Comparison of ENCODE assay signal across 31 mouse cellular contexts in the genomic region with DNA sequence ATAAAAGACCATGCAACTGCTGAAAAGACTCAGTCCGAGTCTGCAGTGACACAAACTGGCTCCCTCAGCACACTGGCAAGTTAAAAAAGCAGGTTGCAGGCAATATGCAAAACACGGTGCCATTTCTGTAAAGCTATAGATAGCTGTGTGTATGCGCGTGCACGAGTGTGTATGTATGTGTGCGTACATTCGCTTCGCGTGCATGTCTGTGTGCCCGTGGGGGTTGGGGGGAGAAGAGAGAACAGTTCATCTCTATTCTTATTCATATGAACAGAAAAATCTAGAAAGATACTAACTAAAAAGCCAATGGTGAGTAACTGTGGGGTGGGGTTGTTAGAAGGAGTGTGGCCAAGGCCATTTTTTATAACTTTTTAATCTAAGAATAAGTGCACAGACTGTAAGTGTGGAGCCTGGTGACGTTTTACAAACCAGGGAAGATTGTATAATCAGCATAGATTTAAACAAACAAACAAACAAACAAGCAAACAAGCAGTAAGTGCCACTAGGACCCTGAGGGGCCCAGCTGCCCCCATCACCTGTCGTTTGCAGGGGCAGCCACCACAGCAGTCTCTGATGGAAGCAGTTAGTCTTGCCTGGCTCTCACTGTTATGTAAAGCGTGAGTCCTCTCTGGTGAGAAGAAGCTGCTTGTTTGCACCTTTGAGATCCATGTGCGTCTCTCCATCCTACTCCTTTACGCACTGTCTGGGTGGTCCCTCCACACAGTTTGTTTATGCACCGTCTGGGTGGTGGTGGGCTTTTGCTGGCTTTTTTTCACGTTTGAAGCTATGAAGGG. TPM values are rescaled to one million over a fixed set of nuclear protein-coding genes. Genes with fewer than 3 reads are reported as not detected.
"Had no signal": no experiment of that assay in that cellular context is flagged by ENCODE, and none has a peak within 500 bp of the region (broad histone marks: within the 10 kb centered on the region; RNA-seq: fewer than 3 reads in every experiment).

No protein-coding gene starts in this region.

- ATAC-seq: liver, embryonic 12.5 days; midbrain, embryonic 13.5 days; midbrain, embryonic 16.5 days had no signal

- H3K27me3 ChIP-seq: liver, embryonic 12.5 days; liver, embryonic 15.5 days; lung, embryonic 15.5 days; midbrain, embryonic 13.5 days; neural tube, embryonic 13.5 days had no signal

- H3K4me2 ChIP-seq: limb, embryonic 13.5 days; liver, embryonic 12.5 days; liver, embryonic 15.5 days; lung, embryonic 15.5 days; midbrain, embryonic 13.5 days; neural tube, embryonic 13.5 days had no signal

- H3K9me3 ChIP-seq: limb, embryonic 10.5 days; limb, embryonic 13.5 days; liver, embryonic 12.5 days; liver, embryonic 15.5 days; lung, embryonic 15.5 days; megakaryocyte, embryonic 14.5 days; midbrain, embryonic 10.5 days; midbrain, embryonic 13.5 days; neural tube, embryonic 13.5 days had no signal

- H3K27ac ChIP-seq: limb, embryonic 10.5 days; limb, embryonic 13.5 days; liver, embryonic 12.5 days; liver, embryonic 15.5 days; lung, embryonic 15.5 days; midbrain, embryonic 10.5 days; midbrain, embryonic 13.5 days; neural tube, embryonic 13.5 days had no signal

- H3K36me3 ChIP-seq: limb, embryonic 10.5 days; limb, embryonic 13.5 days; liver, embryonic 12.5 days; liver, embryonic 15.5 days; lung, embryonic 15.5 days; midbrain, embryonic 10.5 days; midbrain, embryonic 13.5 days; neural tube, embryonic 13.5 days had no signal

- H3K4me1 ChIP-seq: limb, embryonic 10.5 days; limb, embryonic 13.5 days; liver, embryonic 12.5 days; liver, embryonic 15.5 days; megakaryocyte, embryonic 14.5 days; midbrain, embryonic 10.5 days; midbrain, embryonic 13.5 days had no signal

- H3K9ac ChIP-seq: limb, embryonic 13.5 days; liver, embryonic 12.5 days; liver, embryonic 15.5 days; lung, embryonic 15.5 days; midbrain, embryonic 13.5 days; neural tube, embryonic 13.5 days had no signal

- H3K4me3 ChIP-seq: limb, embryonic 10.5 days; limb, embryonic 13.5 days; liver, embryonic 12.5 days; liver, embryonic 15.5 days; lung, embryonic 15.5 days; megakaryocyte, embryonic 14.5 days; midbrain, embryonic 10.5 days; midbrain, embryonic 13.5 days; myocyte; neural tube, embryonic 13.5 days had no signal

- DNase-seq: kidney, adult 18-20 months; kidney, adult 9 months; kidney, postnatal 14 days; kidney, postnatal 4 days; liver; lung, adult 18-20 months; lung, postnatal 10 days; lung, postnatal 36 days; retina, postnatal 1 day; thymus, adult 18-20 months; thymus, postnatal 36 days had no signal

RNA-seq across cellular contexts. Expression of gene Kcnk15, which starts 29.6 kb away (rescaled TPM):
- total RNA-seq: left cerebral cortex, postnatal 14 days; monocyte, adult 5-6 weeks; neutrophil, adult 5-6 weeks had no signal
- polyA plus RNA-seq: kidney, embryonic 16.5 days; limb, embryonic 10.5 days; limb, embryonic 13.5 days; liver, embryonic 12.5 days; liver, embryonic 15.5 days; lung, embryonic 15.5 days; midbrain, embryonic 10.5 days; myocyte; neural tube, embryonic 13.5 days; small intestine, adult 2 months; spleen, adult 2 months; stomach, embryonic 16.5 days; testis, adult 2 months; urinary bladder, adult 2 months had no signal

RNA-seq across cellular contexts. Expression of gene Rims4, which starts 35.4 kb away (rescaled TPM):
- total RNA-seq: monocyte, adult 5-6 weeks; neutrophil, adult 5-6 weeks had no signal
- polyA plus RNA-seq: myocyte had no signal
